Mouse (Mus musculus) G1E (cell line): Measurements from ENCODE around the gene Prkcd.

ENCODE experiments used
- CTCF ChIP-seq: IDR thresholded peaks from 2 replicates; pipeline ENCODE4 v1.5.1; 2012; ENCODE audit warnings: low read depth, low read length, inconsistent platforms, mixed read lengths
- GATA1 ChIP-seq: IDR thresholded peaks from 2 replicates; pipeline ENCODE4 v1.6.1; 2012; ENCODE audit warnings: borderline replicate concordance, low read length, inconsistent platforms, mixed read lengths
- GATA2 ChIP-seq: IDR thresholded peaks from 2 replicates; pipeline ENCODE4 v1.6.1; 2012; ENCODE audit warnings: low read depth, low read length, inconsistent platforms, borderline replicate concordance
- POLR2AphosphoS5 ChIP-seq: IDR thresholded peaks from 2 replicates; pipeline ENCODE4 v1.6.1; 2012; ENCODE audit warnings: low read depth, low read length, inconsistent platforms; ENCODE audit not compliant: insufficient replicate concordance
- TAL1 ChIP-seq: conservative IDR thresholded peaks from 2 replicates; pipeline ENCODE4 v1.6.1; 2012; ENCODE audit warnings: low read depth, low read length, inconsistent platforms, mixed read lengths

GRCm38 (mm10) chr14:30562343-30562742 is 63.7 kb downstream of the Prkcd start:
- TF ChIP-seq GATA1 = no peak
- no peak for TF ChIP-seq CTCF
- no peak for TF ChIP-seq TAL1
- TF ChIP-seq POLR2AphosphoS5 = no peak
- TF ChIP-seq GATA2 = no peak
